Mouse (Mus musculus): ENCODE measurements around the gene Ypel4. TPM values are rescaled to one million over a fixed set of nuclear protein-coding genes. Genes with fewer than 3 reads are reported as not detected.

Gene Ypel4
- polyA plus RNA-seq, 1 experiment from 2014 or later, result 13.1 TPM

DNA sequence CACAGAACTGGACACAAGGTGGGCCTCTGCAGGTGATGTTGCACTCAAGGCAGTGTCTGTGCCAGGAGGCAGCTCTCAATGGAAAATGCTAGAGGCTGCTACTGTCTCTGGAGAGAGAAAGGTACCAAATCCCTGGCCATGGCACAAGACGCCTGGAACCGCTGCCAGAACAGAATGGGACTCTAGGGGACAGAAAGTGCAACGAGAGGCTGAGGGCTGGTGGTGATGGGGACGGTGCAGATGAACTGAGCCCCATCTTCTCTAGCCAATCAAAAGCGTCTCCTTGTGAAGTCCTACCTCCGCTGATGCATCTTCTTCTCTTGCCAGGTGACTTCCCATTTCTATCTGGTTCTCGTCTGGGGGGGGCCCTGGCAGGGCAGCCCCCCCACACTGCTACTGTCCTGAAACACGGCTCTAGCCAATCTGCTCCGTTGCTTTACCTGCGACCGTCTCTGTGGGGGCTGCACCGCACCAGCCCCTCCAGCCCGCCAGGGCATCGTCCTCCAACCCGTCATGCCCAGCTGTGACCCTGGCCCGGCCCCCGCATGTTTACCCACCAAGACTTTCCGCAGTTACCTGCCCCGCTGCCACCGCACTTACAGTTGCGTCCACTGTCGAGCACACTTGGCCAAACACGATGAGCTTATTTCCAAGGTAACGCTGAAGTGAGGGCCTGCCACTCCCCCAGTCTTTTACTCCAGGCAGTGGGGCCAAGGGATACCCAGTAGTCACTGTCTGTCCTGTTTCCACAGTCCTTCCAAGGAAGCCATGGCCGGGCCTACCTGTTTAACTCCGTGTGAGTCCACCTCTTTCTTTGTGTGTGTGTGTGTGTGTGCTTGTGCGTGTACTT, 2.7 kb downstream of the Ypel4 start:
- H3K27me3 ChIP-seq (ENCODE audit: control insufficient read depth, insufficient read depth, low read length), result no peaks in the 10 kb centered on the region
- H3K4me3 ChIP-seq (replicated peaks; ENCODE audit: low read length), result peak overlapping the region; percentile 23
- no peaks in the 10 kb centered on the region for H3K9me3 ChIP-seq (ENCODE audit: control insufficient read depth, low read length)
- peaks cover 68% of the 10 kb centered on the region for H3K4me1 ChIP-seq (replicated peaks; ENCODE audit: control insufficient read depth, insufficient read depth, low read length)
- H3K36me3 ChIP-seq (replicated peaks; ENCODE audit: control insufficient read depth, insufficient read depth), result 0 out of 2 replicates have a peak, but pooled peaks cover 7% of the 10 kb centered on the region
- peak overlapping the region; percentile 49 for H3K9ac ChIP-seq
- H3K4me2 ChIP-seq (replicated peaks), result peak overlapping the region; percentile 68
- DNase-seq (ENCODE audit: low spot score) (no peak), ATAC-seq (ENCODE audit: low FRiP score) (no peak)
- no peak overlapping the region for H3K27ac ChIP-seq
- 5% methylated on average over 27 of the region's 27 CpGs for WGBS

- Histone ChIP-seq H3K27ac (no peak overlapping the region), H3K9ac (peak overlapping the region; percentile 49), H3K27me3 (ENCODE audit: control insufficient read depth, insufficient read depth, low read length) (no peaks in the 10 kb centered on the region), H3K9me3 (ENCODE audit: control insufficient read depth, low read length) (no peaks in the 10 kb centered on the region), H3K4me1 (replicated peaks; ENCODE audit: control insufficient read depth, insufficient read depth, low read length) (peaks cover 78% of the 10 kb centered on the region), H3K4me2 (replicated peaks) (peak overlapping the region; percentile 68), H3K36me3 (replicated peaks; ENCODE audit: control insufficient read depth, insufficient read depth) (0 out of 2 replicates have a peak, but pooled peaks cover 7% of the 10 kb centered on the region), H3K4me3 (replicated peaks; ENCODE audit: low read length) (peak overlapping the region; percentile 23; the same call in 1 of the 2 replicates)
- no peak for ATAC-seq (ENCODE audit: low FRiP score)
- peak; percentile 41 for DNase-seq (ENCODE audit: low spot score)
- 2% methylated on average over 8 of the region's 8 CpGs for WGBS
Measured at GRCm38 (mm10) chr2:84737451-84737925, 3.6 kb downstream of the Ypel4 start.

GRCm38 (mm10) chr2:84738271-84738911, 4.5 kb downstream of the Ypel4 start:
- H3K27ac ChIP-seq, result no peak overlapping the region
- H3K4me1 ChIP-seq (replicated peaks; ENCODE audit: control insufficient read depth, insufficient read depth, low read length), result peaks cover 75% of the 10 kb centered on the region
- ATAC-seq (ENCODE audit: low FRiP score) (no peak), DNase-seq (ENCODE audit: low spot score) (peak; percentile 53)
- H3K27me3 ChIP-seq (ENCODE audit: control insufficient read depth, insufficient read depth, low read length), result no peaks in the 10 kb centered on the region
- 0 out of 2 replicates have a peak, but pooled peaks cover 7% of the 10 kb centered on the region for H3K36me3 ChIP-seq (replicated peaks; ENCODE audit: control insufficient read depth, insufficient read depth)
- no peak overlapping the region for H3K4me3 ChIP-seq (replicated peaks; ENCODE audit: low read length)
- WGBS, result 3% methylated on average over 12 of the region's 12 CpGs
- H3K4me2 ChIP-seq (replicated peaks), result peak overlapping the region; percentile 68
- no peaks in the 10 kb centered on the region for H3K9me3 ChIP-seq (ENCODE audit: control insufficient read depth, low read length)
- peak overlapping the region; percentile 7; the same call in 1 of the 2 replicates for H3K9ac ChIP-seq

DNA sequence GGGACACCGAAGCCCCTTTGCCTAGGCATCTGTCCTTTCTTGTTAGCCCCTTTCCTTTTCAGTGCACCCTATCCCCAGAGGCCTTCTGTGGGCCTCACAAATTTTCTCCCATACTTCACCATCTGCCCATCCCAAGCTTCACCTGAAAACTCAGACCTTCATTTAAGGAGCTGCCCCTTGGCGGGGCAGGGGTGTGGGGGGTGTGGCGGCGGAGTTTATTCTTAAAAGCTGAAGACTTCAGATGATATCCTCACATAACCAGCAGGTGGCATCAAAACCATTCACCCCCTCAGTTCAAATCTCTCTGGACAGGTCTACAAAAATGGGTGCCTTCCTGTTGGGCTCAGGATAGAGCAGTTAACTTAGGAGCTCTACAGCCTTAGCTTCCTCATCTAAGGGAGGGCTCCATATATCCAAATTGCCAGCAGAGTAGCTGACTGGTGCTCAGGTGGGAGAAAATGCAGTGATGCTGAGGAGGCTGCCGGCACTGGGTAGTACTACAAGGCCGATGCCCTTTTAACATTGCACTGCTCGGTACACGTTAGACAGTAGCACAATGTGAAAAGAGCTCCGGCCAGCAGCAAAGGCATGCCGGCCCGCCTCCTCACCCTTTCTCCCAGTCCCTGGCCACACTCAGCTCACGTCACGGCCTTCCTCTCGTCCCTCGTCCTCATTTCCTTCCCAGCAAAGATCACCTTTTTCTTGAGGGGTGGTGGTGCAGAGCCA, 6.9 kb downstream of the Ypel4 start:
- Histone ChIP-seq H3K27me3 (ENCODE audit: control insufficient read depth, insufficient read depth, low read length) (no peaks in the 10 kb centered on the region), H3K27ac (no peak overlapping the region), H3K9ac (0 out of 2 replicates have a peak overlapping the region, but pooled peaks have one; percentile 11), H3K36me3 (replicated peaks; ENCODE audit: control insufficient read depth, insufficient read depth) (0 out of 2 replicates have a peak, but pooled peaks cover 7% of the 10 kb centered on the region), H3K9me3 (ENCODE audit: control insufficient read depth, low read length) (no peaks in the 10 kb centered on the region), H3K4me2 (replicated peaks) (peak overlapping the region; percentile 86), H3K4me3 (replicated peaks; ENCODE audit: low read length) (no peak overlapping the region), H3K4me1 (replicated peaks; ENCODE audit: control insufficient read depth, insufficient read depth, low read length) (peaks cover 65% of the 10 kb centered on the region)
- DNase-seq (ENCODE audit: low spot score) (no peak), ATAC-seq (ENCODE audit: low FRiP score) (no peak)
- WGBS, result 65% methylated on average over 15 of the region's 15 CpGs

- Histone ChIP-seq H3K4me1 (replicated peaks; ENCODE audit: control insufficient read depth, insufficient read depth, low read length) (peaks cover 54% of the 10 kb centered on the region), H3K36me3 (replicated peaks; ENCODE audit: control insufficient read depth, insufficient read depth) (0 out of 2 replicates have a peak, but pooled peaks cover 7% of the 10 kb centered on the region), H3K9ac (peak overlapping the region; percentile 89), H3K27me3 (ENCODE audit: control insufficient read depth, insufficient read depth, low read length) (no peaks in the 10 kb centered on the region), H3K9me3 (ENCODE audit: control insufficient read depth, low read length) (no peaks in the 10 kb centered on the region), H3K4me3 (replicated peaks; ENCODE audit: low read length) (peak overlapping the region; percentile 89), H3K27ac (peak overlapping the region; percentile 98), H3K4me2 (replicated peaks) (peak overlapping the region; percentile 86)
- DNase-seq (ENCODE audit: low spot score) (no peak), ATAC-seq (ENCODE audit: low FRiP score) (no peak; the same call in 1 of the 2 replicates)
- WGBS, result 2% methylated on average over 5 of the region's 5 CpGs
Measured at GRCm38 (mm10) chr2:84741841-84742450, 8.1 kb downstream of the Ypel4 start.

GRCm38 (mm10) chr2:84742451-84743283, 8.8 kb downstream of the Ypel4 start:
- 1% methylated on average over 24 of the region's 26 CpGs for WGBS
- Histone ChIP-seq H3K4me2 (replicated peaks) (peak overlapping the region; percentile 86), H3K9me3 (ENCODE audit: control insufficient read depth, low read length) (no peaks in the 10 kb centered on the region), H3K9ac (peak overlapping the region; percentile 89), H3K27me3 (ENCODE audit: control insufficient read depth, insufficient read depth, low read length) (no peaks in the 10 kb centered on the region), H3K4me1 (replicated peaks; ENCODE audit: control insufficient read depth, insufficient read depth, low read length) (peaks cover 46% of the 10 kb centered on the region), H3K4me3 (replicated peaks; ENCODE audit: low read length) (peak overlapping the region; percentile 89), H3K36me3 (replicated peaks; ENCODE audit: control insufficient read depth, insufficient read depth) (0 out of 2 replicates have a peak, but pooled peaks cover 7% of the 10 kb centered on the region), H3K27ac (peak overlapping the region; percentile 98)
- DNase-seq (ENCODE audit: low spot score) (peak; percentile 73), ATAC-seq (ENCODE audit: low FRiP score) (peak; percentile 82)

- H3K9me3 ChIP-seq (ENCODE audit: control insufficient read depth, low read length), result no peaks in the 10 kb centered on the region
- under 1% methylated on average over 25 of the region's 25 CpGs for WGBS
Measured at GRCm38 (mm10) chr2:84743561-84743960, 9.7 kb downstream of the Ypel4 start, which contains the start of gene Gm19426. TSS of gene Gm19426 (minus strand) at chr2:84743655.

DNA sequence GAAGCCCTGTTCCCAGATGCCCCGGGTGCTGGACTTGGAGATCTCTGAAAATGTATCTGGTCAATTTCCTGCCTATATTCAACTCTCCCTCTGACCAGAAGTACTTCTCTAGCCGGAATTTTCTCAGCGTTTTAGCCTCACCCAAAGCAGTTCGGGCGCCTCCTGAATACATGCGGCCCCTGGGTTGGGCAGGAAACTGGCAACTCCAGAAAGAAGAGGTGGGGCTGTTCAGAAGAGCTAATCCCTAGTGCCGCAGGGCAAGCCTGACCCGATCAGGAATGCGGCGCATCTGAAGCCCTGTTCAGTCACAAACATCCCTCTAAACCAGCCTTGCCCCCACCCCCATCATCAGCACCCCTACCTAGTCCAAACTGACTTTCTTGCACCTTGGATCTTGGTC, 10.3 kb downstream of the Ypel4 start:
- Histone ChIP-seq H3K4me3 (replicated peaks; ENCODE audit: low read length) (peak overlapping the region; percentile 89), H3K36me3 (replicated peaks; ENCODE audit: control insufficient read depth, insufficient read depth) (0 out of 2 replicates have a peak, but pooled peaks cover 7% of the 10 kb centered on the region), H3K27me3 (ENCODE audit: control insufficient read depth, insufficient read depth, low read length) (no peaks in the 10 kb centered on the region), H3K4me1 (replicated peaks; ENCODE audit: control insufficient read depth, insufficient read depth, low read length) (peaks cover 37% of the 10 kb centered on the region), H3K9ac (peak overlapping the region; percentile 89), H3K27ac (peak overlapping the region; percentile 98), H3K9me3 (ENCODE audit: control insufficient read depth, low read length) (no peaks in the 10 kb centered on the region), H3K4me2 (replicated peaks) (peak overlapping the region; percentile 86)
- DNase-seq (ENCODE audit: low spot score) (peak; percentile 33), ATAC-seq (ENCODE audit: low FRiP score) (peak; percentile 15)
- WGBS, result 2% methylated on average over 10 of the region's 10 CpGs

More at GRCm38 (mm10) chr2:84743561-84743960, 9.7 kb downstream of the Ypel4 start, which contains the start of gene Gm19426:
- Histone ChIP-seq H3K9ac (peak within 1 kb of the TSS; percentile 89), H3K36me3 (replicated peaks; ENCODE audit: control insufficient read depth, insufficient read depth) (0 out of 2 replicates have a peak, but pooled peaks cover 7% of the 10 kb centered on the region), H3K4me2 (replicated peaks) (peak within 1 kb of the TSS; percentile 86), H3K4me1 (replicated peaks; ENCODE audit: control insufficient read depth, insufficient read depth, low read length) (peaks cover 40% of the 10 kb centered on the region), H3K4me3 (replicated peaks; ENCODE audit: low read length) (peak within 1 kb of the TSS; percentile 89), H3K27me3 (ENCODE audit: control insufficient read depth, insufficient read depth, low read length) (no peaks in the 10 kb centered on the region), H3K27ac (peak within 1 kb of the TSS; percentile 98)
- ATAC-seq (ENCODE audit: low FRiP score) (peak; percentile 91), DNase-seq (ENCODE audit: low spot score) (peak; percentile 87)

Measured in hindbrain, embryonic 14.5 days (tissue).